Mouse (Mus musculus) embryonic fibroblast, embryonic 13.5 days (primary cell): ENCODE data around the gene Gm9745.
"Not testable (repeated sequence)": the region's sequence is repeated elsewhere in the genome, so short reads cannot be mapped to it uniquely, and the experiment has no call there.

Source experiments
- CTCF ChIP-seq: IDR thresholded peaks from 2 replicates; pipeline ENCODE4 v1.5.1; 2011; ENCODE audit warnings: mild to moderate bottlenecking, control low read depth, low read length, moderate library complexity, borderline replicate concordance; ENCODE audit not compliant: insufficient read depth
- POLR2A ChIP-seq: IDR thresholded peaks from 2 replicates; pipeline ENCODE4 v1.6.1; 2011; ENCODE audit warnings: low read depth, mild to moderate bottlenecking, control low read depth, low read length, moderate library complexity

DNA sequence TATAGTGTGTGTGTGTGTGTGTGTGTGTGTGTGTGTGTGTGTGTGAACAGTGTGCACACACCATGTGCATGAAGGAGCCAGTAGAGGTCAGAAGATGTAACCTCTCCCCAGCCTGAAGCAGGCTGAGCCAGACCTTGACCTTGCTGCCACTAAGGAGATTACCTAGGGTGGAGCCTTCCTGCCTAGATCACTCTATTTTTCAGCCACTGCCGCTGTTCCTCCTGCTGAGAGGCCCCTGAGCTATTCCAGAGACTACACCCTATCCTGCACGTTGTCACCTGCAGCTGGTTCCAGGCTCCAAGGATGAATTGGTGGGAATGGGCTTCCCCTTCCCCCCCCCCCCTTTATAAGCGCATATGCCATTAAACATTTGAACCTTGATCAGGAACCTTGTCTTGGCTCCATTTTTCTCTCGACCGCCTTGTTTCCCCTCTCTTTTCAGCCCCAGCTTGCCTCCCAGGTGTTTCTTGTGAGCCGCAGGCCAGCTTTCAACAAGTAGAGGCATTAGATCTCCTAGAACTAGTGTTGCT, 10.4 kb downstream of the Gm9745 start:
- not testable (repeated sequence) for TF ChIP-seq CTCF, POLR2A
